Mouse (Mus musculus) hindbrain, embryonic 12.5 days (tissue): ENCODE measurements around the gene 1700025C18Rik. TPM values are rescaled to one million over a fixed set of nuclear protein-coding genes. Genes with fewer than 3 reads are reported as not detected.
A peak's percentile ranks its signal among the peaks of the same experiment; 100 is the strongest.

Experiments
- ATAC-seq: fragments of 200-750 bp; cut with Nextera tagmentation; 2 replicates; pipeline ENCODE4 v1.8.0; 2017; ENCODE audit warnings: moderate TSS enrichment; ENCODE audit not compliant: low FRiP score
- H3K27ac ChIP-seq: fragments of 300-500 bp; sonication (generic); 2 replicates; pipeline ENCODE4 v1.5.1; 2016; ENCODE audit warnings: mild to moderate bottlenecking
- H3K27me3 ChIP-seq: fragments of 300-500 bp; sonication (generic); 2 replicates; pipeline ENCODE4 v1.6.1; 2016; ENCODE audit warnings: mild to moderate bottlenecking
- H3K36me3 ChIP-seq: fragments of 300-500 bp; sonication (generic); 2 replicates; pipeline ENCODE4 v1.6.1; 2016; ENCODE audit warnings: mild to moderate bottlenecking
- H3K4me1 ChIP-seq: fragments of 300-500 bp; sonication (generic); 2 replicates; pipeline ENCODE4 v1.6.1; 2016
- H3K4me2 ChIP-seq: fragments of 300-500 bp; sonication (generic); replicated peaks from 2 replicates; pipeline ENCODE4 v1.6.1; 2016; ENCODE audit warnings: mild to moderate bottlenecking
- H3K4me3 ChIP-seq: fragments of 300-500 bp; sonication (generic); 2 replicates; pipeline ENCODE4 v1.5.1; 2016; ENCODE audit warnings: mild to moderate bottlenecking
- H3K9ac ChIP-seq: fragments of 300-500 bp; sonication (generic); 2 replicates; pipeline ENCODE4 v1.6.1; 2016; ENCODE audit warnings: mild to moderate bottlenecking, moderate library complexity
- H3K9me3 ChIP-seq: fragments of 300-500 bp; sonication (generic); replicated peaks from 2 replicates; pipeline ENCODE4 v1.6.1; 2016; ENCODE audit warnings: mild to moderate bottlenecking
- WGBS: fragments of 180-500 bp; shearing (Covaris S2); methylation state at CpG from one replicate; pipeline ENCODE4 v1.1.7; 2016; 5-methylcytosine and 5-hydroxymethylcytosine counted together
- polyA plus RNA-seq: library from polyadenylated mRNA; unstranded; fragments of >200 nt; fragmentation: Nextera tagmentation; extraction: Ambion mirVana; gene quantifications from 2 replicates; pipeline ENCODE4 v1.2.1, GENCODE M21; 2016

1700025C18Rik gene
- polyA plus RNA-seq, 1 experiment from 2014 or later, result not detected

DNA sequence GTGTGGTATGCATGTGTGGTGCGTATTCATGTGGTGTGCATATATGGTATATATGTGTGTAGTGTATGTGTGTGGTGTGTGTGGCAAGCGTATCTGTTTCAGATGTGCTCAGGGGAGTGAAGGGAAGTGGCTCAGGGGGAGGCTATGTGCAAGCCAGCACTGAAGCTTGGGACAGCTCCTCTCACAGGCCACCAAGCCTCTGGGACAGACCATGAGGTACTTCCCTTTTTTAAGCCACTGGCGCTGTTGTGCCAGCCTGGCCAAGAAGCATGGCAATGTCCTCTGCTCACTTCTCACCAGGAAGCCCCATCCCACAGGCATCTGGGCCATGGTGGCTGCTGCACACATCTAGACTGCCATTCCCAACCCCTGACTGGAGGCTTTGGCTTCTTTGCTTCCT is 12.4 kb upstream of the 1700025C18Rik start:
- no peak overlapping the region for H3K4me2 ChIP-seq
- no peaks in the 10 kb centered on the region for H3K36me3 ChIP-seq
- peaks cover 59% of the 10 kb centered on the region for H3K27me3 ChIP-seq
- no peak for ATAC-seq
- no peak overlapping the region for H3K4me3 ChIP-seq
- peaks cover 36% of the 10 kb centered on the region for H3K4me1 ChIP-seq
- no peak overlapping the region for H3K9ac ChIP-seq
- H3K27ac ChIP-seq, result no peak overlapping the region
- H3K9me3 ChIP-seq, result no peaks in the 10 kb centered on the region
- 84% methylated on average over 3 of the region's 3 CpGs for WGBS

DNA sequence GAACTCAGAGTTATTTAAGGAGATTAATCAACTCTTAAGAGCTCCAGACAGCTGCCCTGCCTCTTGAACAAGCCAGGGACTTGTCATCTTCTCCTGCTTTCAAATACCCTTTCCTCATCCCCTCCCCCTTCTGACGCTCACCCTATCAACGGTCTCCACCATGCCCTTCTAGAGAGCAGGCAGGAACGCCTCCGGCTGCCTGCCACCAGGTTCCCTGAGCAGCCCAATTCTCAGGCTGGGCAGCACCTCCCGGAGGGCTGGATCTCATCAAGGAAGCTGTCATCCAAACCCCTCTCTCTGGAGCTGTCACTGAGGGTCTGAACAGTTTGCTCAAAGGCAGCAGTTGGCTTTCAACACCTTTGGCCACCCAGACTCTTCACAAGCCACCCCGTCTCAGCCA is 10.2 kb upstream of the 1700025C18Rik start:
- H3K27me3 ChIP-seq, result peaks cover 55% of the 10 kb centered on the region
- no peak for ATAC-seq
- no peak overlapping the region for H3K27ac ChIP-seq
- H3K4me1 ChIP-seq, result peaks cover 30% of the 10 kb centered on the region
- H3K4me2 ChIP-seq, result no peak overlapping the region
- WGBS, result 10% methylated on average over 6 of the region's 6 CpGs
- no peaks in the 10 kb centered on the region for H3K36me3 ChIP-seq
- H3K9me3 ChIP-seq, result no peaks in the 10 kb centered on the region
- H3K9ac ChIP-seq, result no peak overlapping the region
- no peak overlapping the region for H3K4me3 ChIP-seq

GRCm38 (mm10) chr2:165098861-165099260 is 8.3 kb upstream of the 1700025C18Rik start:
- no peak overlapping the region for H3K4me3 ChIP-seq
- no peak overlapping the region for H3K4me2 ChIP-seq
- peaks cover 31% of the 10 kb centered on the region for H3K4me1 ChIP-seq
- ATAC-seq, result no peak
- H3K9me3 ChIP-seq, result no peaks in the 10 kb centered on the region
- no peak overlapping the region for H3K27ac ChIP-seq
- peaks cover 48% of the 10 kb centered on the region for H3K27me3 ChIP-seq
- no peaks in the 10 kb centered on the region for H3K36me3 ChIP-seq
- H3K9ac ChIP-seq, result no peak overlapping the region
- 91% methylated on average over 3 of the region's 3 CpGs for WGBS

DNA sequence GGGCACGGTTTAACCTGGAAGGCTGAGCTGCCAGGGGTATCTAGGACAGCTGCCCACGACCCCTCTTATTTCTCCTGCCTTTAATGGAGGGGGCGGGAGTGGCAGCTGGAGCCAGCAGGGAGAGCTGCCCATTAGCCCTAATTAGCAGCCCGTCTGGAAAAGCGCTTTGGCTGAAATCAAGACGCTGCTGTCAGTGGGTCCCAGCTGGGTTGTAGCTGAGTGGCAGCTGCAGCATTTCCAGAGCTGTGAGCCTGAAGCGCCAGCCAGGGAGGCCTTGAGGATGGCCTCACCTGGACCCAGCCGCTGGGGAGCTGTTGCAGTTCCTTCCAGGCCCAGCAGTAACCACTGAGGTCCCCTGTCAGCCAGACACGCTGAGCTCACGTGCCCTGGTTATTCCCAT is 5.8 kb upstream of the 1700025C18Rik start:
- peak overlapping the region; percentile 52; the same call in 1 of the 2 replicates for H3K27ac ChIP-seq
- H3K27me3 ChIP-seq, result peaks cover 41% of the 10 kb centered on the region
- H3K4me2 ChIP-seq, result no peak overlapping the region
- H3K4me3 ChIP-seq, result no peak overlapping the region
- ATAC-seq, result peak; percentile 65
- 17% methylated on average over 10 of the region's 10 CpGs for WGBS
- H3K4me1 ChIP-seq, result peaks cover 35% of the 10 kb centered on the region
- H3K9me3 ChIP-seq, result no peaks in the 10 kb centered on the region
- no peaks in the 10 kb centered on the region for H3K36me3 ChIP-seq
- 0 out of 2 replicates have a peak overlapping the region, but pooled peaks have one; percentile 23 for H3K9ac ChIP-seq

DNA sequence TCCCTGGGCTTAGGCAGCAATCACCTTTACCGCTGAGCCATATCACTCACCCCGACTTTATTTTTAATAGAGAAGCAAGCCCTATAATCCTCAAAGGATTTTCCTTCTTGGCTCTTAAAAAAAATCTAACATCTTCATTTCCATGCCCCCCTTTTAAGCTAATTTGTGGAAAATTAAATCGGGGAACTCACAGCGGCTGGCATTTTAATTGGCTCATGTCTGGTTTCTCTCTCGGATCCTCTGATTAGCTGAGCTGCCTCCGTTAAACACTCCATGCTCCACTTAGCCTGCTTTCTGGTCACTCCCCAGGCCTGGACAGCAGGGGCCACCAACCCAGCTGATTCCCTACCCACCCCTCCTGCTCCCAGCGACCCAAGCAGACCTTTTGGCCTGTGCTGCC is 1.8 kb upstream of the 1700025C18Rik start:
- Histone ChIP-seq H3K4me3 (no peak overlapping the region), H3K4me2 (no peak overlapping the region), H3K36me3 (no peaks in the 10 kb centered on the region), H3K27ac (no peak overlapping the region), H3K4me1 (peaks cover 20% of the 10 kb centered on the region), H3K9me3 (no peaks in the 10 kb centered on the region), H3K9ac (no peak overlapping the region), H3K27me3 (peaks cover 22% of the 10 kb centered on the region)
- 69% methylated on average over 7 of the region's 7 CpGs for WGBS
- ATAC-seq, result no peak

GRCm38 (mm10) chr2:165091433-165091965 is 949 bp upstream of the 1700025C18Rik start:
- no peak for ATAC-seq
- WGBS, result 67% methylated on average over 8 of the region's 8 CpGs
- H3K4me1 ChIP-seq, result peaks cover 13% of the 10 kb centered on the region
- H3K36me3 ChIP-seq, result no peaks in the 10 kb centered on the region
- H3K9ac ChIP-seq, result no peak overlapping the region
- H3K4me2 ChIP-seq, result no peak overlapping the region
- no peaks in the 10 kb centered on the region for H3K9me3 ChIP-seq
- H3K4me3 ChIP-seq, result no peak overlapping the region
- H3K27ac ChIP-seq, result no peak overlapping the region
- H3K27me3 ChIP-seq, result peaks cover 15% of the 10 kb centered on the region; the same call in 1 of the 2 replicates

- no peaks in the 10 kb centered on the region for H3K36me3 ChIP-seq
- no peaks in the 10 kb centered on the region for H3K9me3 ChIP-seq
- H3K9ac ChIP-seq, result no peak overlapping the region
- no peak overlapping the region for H3K27ac ChIP-seq
- no peak overlapping the region for H3K4me3 ChIP-seq
- no peak overlapping the region for H3K4me2 ChIP-seq
- H3K27me3 ChIP-seq, result peaks cover 15% of the 10 kb centered on the region; the same call in 1 of the 2 replicates
- WGBS, result 41% methylated on average over 14 of the region's 14 CpGs
- peaks cover 4% of the 10 kb centered on the region; the same call in 1 of the 2 replicates for H3K4me1 ChIP-seq
- ATAC-seq, result no peak
These were observed 1.1 kb downstream of the 1700025C18Rik start for GRCm38 (mm10) chr2:165089470-165089869.

GRCm38 (mm10) chr2:165086634-165087033 is 3.9 kb downstream of the 1700025C18Rik start:
- Histone ChIP-seq H3K9me3 (no peaks in the 10 kb centered on the region), H3K4me1 (peaks cover 3% of the 10 kb centered on the region; the same call in 1 of the 2 replicates), H3K4me3 (no peak overlapping the region), H3K9ac (no peak overlapping the region), H3K27me3 (0 out of 2 replicates have a peak, but pooled peaks cover 6% of the 10 kb centered on the region), H3K4me2 (no peak overlapping the region), H3K36me3 (no peaks in the 10 kb centered on the region), H3K27ac (no peak overlapping the region)
- no peak for ATAC-seq
- 78% methylated on average over 4 of the region's 4 CpGs for WGBS

GRCm38 (mm10) chr2:165081257-165081656 is 9.3 kb downstream of the 1700025C18Rik start:
- no peak overlapping the region for H3K4me3 ChIP-seq
- ATAC-seq, result no peak
- H3K4me2 ChIP-seq, result no peak overlapping the region
- 31% methylated on average over 7 of the region's 7 CpGs for WGBS
- no peaks in the 10 kb centered on the region for H3K9me3 ChIP-seq
- H3K4me1 ChIP-seq, result peaks cover 43% of the 10 kb centered on the region
- H3K36me3 ChIP-seq, result no peaks in the 10 kb centered on the region
- no peak overlapping the region for H3K9ac ChIP-seq
- peaks cover 49% of the 10 kb centered on the region for H3K27me3 ChIP-seq
- no peak overlapping the region for H3K27ac ChIP-seq

DNA sequence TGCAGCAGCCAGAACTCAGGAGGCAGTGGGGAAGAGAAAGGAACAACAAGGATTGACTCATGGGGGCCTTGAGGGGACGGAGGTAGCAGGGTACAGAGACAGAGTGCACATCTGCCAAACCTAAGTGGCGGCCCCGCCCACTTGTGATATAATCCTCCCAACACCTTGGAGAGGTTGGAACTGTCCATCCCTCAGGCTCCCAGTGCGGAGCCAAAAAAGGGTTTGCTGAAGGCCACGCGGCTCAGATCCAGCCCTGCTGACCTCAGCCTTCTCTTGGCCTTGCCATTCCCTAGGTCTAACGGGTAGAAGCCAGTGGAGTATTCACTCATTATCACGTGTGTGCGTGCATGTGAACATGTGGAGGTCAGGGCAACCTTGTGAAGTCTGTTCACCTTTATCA is 9.9 kb downstream of the 1700025C18Rik start:
- H3K4me1 ChIP-seq, result peaks cover 49% of the 10 kb centered on the region
- 35% methylated on average over 9 of the region's 9 CpGs for WGBS
- no peak overlapping the region for H3K4me3 ChIP-seq
- H3K9me3 ChIP-seq, result no peaks in the 10 kb centered on the region
- H3K9ac ChIP-seq, result no peak overlapping the region
- H3K36me3 ChIP-seq, result no peaks in the 10 kb centered on the region
- H3K27me3 ChIP-seq, result peaks cover 55% of the 10 kb centered on the region
- H3K27ac ChIP-seq, result no peak overlapping the region
- ATAC-seq, result no peak
- no peak overlapping the region for H3K4me2 ChIP-seq

DNA sequence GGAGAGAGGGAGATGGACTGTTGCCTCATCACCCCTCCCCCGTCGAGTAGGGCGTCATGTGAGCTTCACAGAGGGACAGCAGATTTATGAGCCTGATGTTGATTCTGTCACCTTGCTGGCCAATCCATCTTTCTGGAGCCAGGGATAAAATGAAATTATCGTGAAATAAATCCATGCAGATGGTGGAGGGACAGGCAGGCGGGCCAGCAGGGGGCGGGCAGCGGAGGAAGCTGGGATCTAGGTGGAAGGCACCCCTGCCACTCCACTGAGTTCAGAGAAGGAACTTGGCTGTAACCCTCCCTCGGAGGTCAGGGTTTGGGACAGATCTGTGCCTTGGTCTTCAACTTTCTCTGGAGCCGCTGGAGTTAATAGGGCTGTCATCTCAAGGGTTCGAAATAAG is 11.9 kb downstream of the 1700025C18Rik start:
- no peak overlapping the region for H3K27ac ChIP-seq
- no peak overlapping the region; the same call in 1 of the 2 replicates for H3K4me2 ChIP-seq
- no peaks in the 10 kb centered on the region for H3K36me3 ChIP-seq
- H3K4me1 ChIP-seq, result peaks cover 50% of the 10 kb centered on the region
- no peaks in the 10 kb centered on the region for H3K9me3 ChIP-seq
- H3K4me3 ChIP-seq, result no peak overlapping the region
- H3K9ac ChIP-seq, result no peak overlapping the region
- ATAC-seq, result no peak
- peaks cover 70% of the 10 kb centered on the region for H3K27me3 ChIP-seq
- 29% methylated on average over 10 of the region's 10 CpGs for WGBS

DNA sequence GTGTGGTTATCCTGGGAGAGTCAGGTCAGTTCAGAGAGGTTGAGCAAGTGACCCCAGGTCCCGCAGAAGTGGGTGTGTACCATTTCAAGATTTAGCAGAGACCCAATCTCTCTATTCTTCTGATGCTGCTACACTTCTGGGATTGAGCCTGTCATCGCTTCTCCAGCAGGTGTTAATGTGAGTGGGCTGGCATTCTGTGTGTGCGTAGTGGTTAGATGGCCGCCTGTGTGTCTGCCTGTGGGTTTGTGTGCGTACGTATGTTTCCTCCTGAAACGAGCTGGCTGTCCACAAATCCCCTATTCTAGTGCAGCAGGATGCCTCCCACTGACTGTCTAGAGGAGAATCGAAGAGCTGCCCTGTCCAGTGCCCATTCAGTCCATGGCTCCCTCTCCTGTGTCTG is 12.5 kb downstream of the 1700025C18Rik start:
- 71% methylated on average over 8 of the region's 8 CpGs for WGBS
- H3K4me3 ChIP-seq, result no peak overlapping the region
- ATAC-seq, result no peak
- no peak overlapping the region for H3K4me2 ChIP-seq
- no peak overlapping the region for H3K27ac ChIP-seq
- H3K36me3 ChIP-seq, result no peaks in the 10 kb centered on the region
- no peaks in the 10 kb centered on the region for H3K9me3 ChIP-seq
- H3K4me1 ChIP-seq, result peaks cover 53% of the 10 kb centered on the region
- no peak overlapping the region for H3K9ac ChIP-seq
- peaks cover 76% of the 10 kb centered on the region for H3K27me3 ChIP-seq

DNA sequence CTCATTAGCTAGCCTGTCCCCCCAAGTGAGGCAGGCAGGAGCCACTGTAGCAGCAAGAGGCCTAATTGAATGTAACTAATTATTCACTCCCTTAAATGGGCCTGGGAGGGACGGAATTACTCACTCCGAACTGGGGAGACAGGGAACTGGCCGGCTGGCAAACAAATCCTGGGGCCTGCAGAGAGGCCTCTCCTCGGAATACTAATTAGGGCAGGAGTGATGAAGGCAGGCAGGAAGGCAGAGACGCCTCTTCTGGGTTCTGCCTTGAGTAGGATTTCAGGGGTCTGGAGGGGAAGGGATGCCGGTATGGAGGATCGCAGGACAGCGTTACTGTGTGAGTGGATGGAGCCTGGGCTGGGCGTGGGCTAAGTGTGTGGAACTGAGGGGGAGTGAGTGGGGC is 13.5 kb downstream of the 1700025C18Rik start:
- Histone ChIP-seq H3K27ac (peak overlapping the region; percentile 30; the same call in 1 of the 2 replicates), H3K36me3 (no peaks in the 10 kb centered on the region), H3K4me3 (no peak overlapping the region), H3K4me1 (peaks cover 53% of the 10 kb centered on the region), H3K9ac (peak overlapping the region; percentile 6; the same call in 1 of the 2 replicates), H3K4me2 (peak overlapping the region; percentile 31), H3K27me3 (peaks cover 78% of the 10 kb centered on the region), H3K9me3 (no peaks in the 10 kb centered on the region)
- peak; percentile 75 for ATAC-seq
- WGBS, result 3% methylated on average over 9 of the region's 9 CpGs
